Mouse (Mus musculus): ENCODE measurements at regions not wholly inside any gene's neighbourhood (a gene's known extent, or its start where the extent isn't known, plus 50 kb on each side); places are given as distances from the start of the nearest gene placed in this dataset.

DNA sequence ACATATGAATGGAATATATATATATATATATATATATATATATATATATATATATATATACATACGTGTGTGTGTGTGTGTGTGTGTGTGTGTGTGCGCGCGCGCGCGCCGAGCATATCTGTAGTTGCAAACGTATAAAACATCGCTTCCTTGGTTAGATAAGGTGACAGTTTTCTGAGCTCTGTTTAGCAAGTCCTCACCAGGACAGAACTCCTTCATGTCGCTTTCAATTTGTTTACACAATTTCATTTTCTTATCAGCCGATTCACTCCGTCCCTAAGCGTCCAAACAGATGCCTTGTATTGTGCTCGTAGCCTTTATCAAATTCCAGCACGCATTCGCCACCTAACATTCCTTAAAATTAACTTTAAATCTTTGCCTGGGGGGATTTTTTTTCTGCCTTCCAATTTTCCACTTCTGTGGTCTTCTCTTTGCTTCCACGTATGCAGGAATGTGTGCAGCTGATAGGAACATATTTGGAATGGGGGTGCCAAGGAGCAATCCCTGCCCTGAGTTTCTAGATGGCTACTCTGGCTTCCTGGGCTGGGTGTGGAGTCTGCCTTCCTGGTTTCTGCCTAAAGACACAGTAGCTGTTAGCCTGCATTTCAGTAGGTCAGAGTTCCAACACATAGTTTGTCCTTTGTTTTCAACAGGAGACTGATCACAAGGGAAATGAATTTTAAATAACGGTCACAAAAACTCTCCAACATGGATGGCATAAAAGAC is 575.7 kb downstream of the Robo2 start:
- H3K27me3 ChIP-seq, result no peaks in the 10 kb centered on the region
- H3K27ac ChIP-seq (replicated peaks), result no peak overlapping the region
- H3K9ac ChIP-seq, result no peak overlapping the region
- no peaks in the 10 kb centered on the region for H3K36me3 ChIP-seq
- WGBS, result 70% methylated on average over 19 of the region's 19 CpGs
- no peak overlapping the region for H3K4me3 ChIP-seq (replicated peaks)
- H3K4me1 ChIP-seq, result no peaks in the 10 kb centered on the region
- no peak overlapping the region for H3K4me2 ChIP-seq (replicated peaks)
- H3K9me3 ChIP-seq (replicated peaks), result no peaks in the 10 kb centered on the region
- no peak for ATAC-seq (ENCODE audit: insufficient number of reproducible peaks, low FRiP score, low TSS enrichment, low read depth)

- H3K4me2 ChIP-seq (replicated peaks), result no peak overlapping the region
- no peak overlapping the region for H3K4me3 ChIP-seq (replicated peaks)
- no peak overlapping the region for H3K9ac ChIP-seq
- no peaks in the 10 kb centered on the region for H3K9me3 ChIP-seq (replicated peaks)
- no peaks in the 10 kb centered on the region for H3K4me1 ChIP-seq
- ATAC-seq (ENCODE audit: insufficient number of reproducible peaks, low FRiP score, low TSS enrichment, low read depth), result no peak
- H3K27me3 ChIP-seq, result no peaks in the 10 kb centered on the region
- WGBS, result 64% methylated on average over 10 of the region's 10 CpGs
- no peak overlapping the region for H3K27ac ChIP-seq (replicated peaks)
- H3K36me3 ChIP-seq, result no peaks in the 10 kb centered on the region
Observed at GRCm38 (mm10) chr16:73821387-73822338, 590.0 kb downstream of the Robo2 start.

DNA sequence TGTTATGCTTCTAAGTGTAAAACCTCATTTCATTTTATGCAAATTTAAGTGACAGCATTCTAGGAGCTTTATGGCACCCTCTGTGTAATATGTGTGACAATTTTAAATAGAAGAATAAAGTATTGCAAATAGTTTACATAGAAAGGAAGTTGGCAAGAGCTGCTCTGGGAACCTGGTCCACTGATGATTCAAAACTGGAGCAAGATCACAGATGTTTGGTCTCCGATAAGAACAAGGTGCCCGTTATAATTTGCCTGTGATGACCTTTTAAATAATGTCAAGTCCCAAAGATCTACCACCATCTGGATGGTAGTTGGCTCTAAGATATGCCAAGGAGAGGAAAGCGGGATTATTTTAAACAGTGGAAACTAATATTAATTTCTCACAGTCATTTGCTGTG is 607.1 kb downstream of the Robo2 start:
- no peak overlapping the region for H3K9ac ChIP-seq
- H3K4me2 ChIP-seq (replicated peaks), result no peak overlapping the region
- WGBS, result 91% methylated on average over 3 of the region's 3 CpGs
- H3K4me1 ChIP-seq, result no peaks in the 10 kb centered on the region
- no peaks in the 10 kb centered on the region for H3K9me3 ChIP-seq (replicated peaks)
- H3K4me3 ChIP-seq (replicated peaks), result no peak overlapping the region
- H3K27me3 ChIP-seq, result no peaks in the 10 kb centered on the region
- ATAC-seq (ENCODE audit: insufficient number of reproducible peaks, low FRiP score, low TSS enrichment, low read depth), result no peak
- no peak overlapping the region for H3K27ac ChIP-seq (replicated peaks)
- H3K36me3 ChIP-seq, result no peaks in the 10 kb centered on the region

- no peak for ATAC-seq (ENCODE audit: insufficient number of reproducible peaks, low FRiP score, low TSS enrichment, low read depth)
- no peaks in the 10 kb centered on the region for H3K27me3 ChIP-seq
- 74% methylated on average over 6 of the region's 6 CpGs for WGBS
Observed at GRCm38 (mm10) chr16:73796528-73797171, 615.0 kb downstream of the Robo2 start.

DNA sequence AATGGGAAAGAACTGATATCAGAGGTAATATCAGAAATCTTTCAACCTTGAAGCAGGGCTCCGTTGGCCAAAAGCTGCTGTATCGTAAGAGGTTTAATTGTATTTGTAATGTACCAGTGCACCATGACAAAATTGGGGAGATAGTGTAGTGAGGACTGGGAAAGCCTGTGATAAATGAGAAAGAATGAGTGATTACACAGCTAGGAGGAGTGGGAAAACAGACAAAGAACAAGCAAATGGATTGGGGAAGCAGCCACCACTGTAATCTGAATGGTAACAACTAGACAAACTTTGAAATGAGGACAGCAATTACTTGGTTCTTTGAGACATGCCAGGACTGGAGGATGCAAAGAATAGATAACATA is 626.6 kb downstream of the Robo2 start:
- WGBS, result 84% methylated on average over 2 of the region's 2 CpGs
- Histone ChIP-seq H3K27me3 (no peaks in the 10 kb centered on the region), H3K9ac (no peak overlapping the region), H3K4me1 (no peaks in the 10 kb centered on the region), H3K4me3 (replicated peaks) (no peak overlapping the region), H3K36me3 (no peaks in the 10 kb centered on the region), H3K27ac (replicated peaks) (no peak overlapping the region), H3K4me2 (replicated peaks) (no peak overlapping the region), H3K9me3 (replicated peaks) (no peaks in the 10 kb centered on the region)
- ATAC-seq (ENCODE audit: insufficient number of reproducible peaks, low FRiP score, low TSS enrichment, low read depth), result no peak

More at GRCm38 (mm10) chr16:73796528-73797171, 615.0 kb downstream of the Robo2 start:
- H3K27ac ChIP-seq (replicated peaks), result no peak overlapping the region
- H3K9me3 ChIP-seq (replicated peaks), result no peaks in the 10 kb centered on the region
- no peaks in the 10 kb centered on the region for H3K4me1 ChIP-seq
- H3K36me3 ChIP-seq, result no peaks in the 10 kb centered on the region
- H3K4me2 ChIP-seq (replicated peaks), result no peak overlapping the region
- H3K9ac ChIP-seq, result no peak overlapping the region
- no peak overlapping the region for H3K4me3 ChIP-seq (replicated peaks)

- H3K4me1 ChIP-seq, result no peaks in the 10 kb centered on the region
- no peak overlapping the region for H3K4me2 ChIP-seq (replicated peaks)
- H3K36me3 ChIP-seq, result no peaks in the 10 kb centered on the region
- H3K9ac ChIP-seq, result no peak overlapping the region
- 76% methylated on average over 10 of the region's 10 CpGs for WGBS
- no peaks in the 10 kb centered on the region for H3K27me3 ChIP-seq
- no peak overlapping the region for H3K4me3 ChIP-seq (replicated peaks)
- no peaks in the 10 kb centered on the region for H3K9me3 ChIP-seq (replicated peaks)
- no peak overlapping the region for H3K27ac ChIP-seq (replicated peaks)
- ATAC-seq (ENCODE audit: insufficient number of reproducible peaks, low FRiP score, low TSS enrichment, low read depth), result no peak
Observed at GRCm38 (mm10) chr16:73784296-73785073, 627.1 kb downstream of the Robo2 start.

DNA sequence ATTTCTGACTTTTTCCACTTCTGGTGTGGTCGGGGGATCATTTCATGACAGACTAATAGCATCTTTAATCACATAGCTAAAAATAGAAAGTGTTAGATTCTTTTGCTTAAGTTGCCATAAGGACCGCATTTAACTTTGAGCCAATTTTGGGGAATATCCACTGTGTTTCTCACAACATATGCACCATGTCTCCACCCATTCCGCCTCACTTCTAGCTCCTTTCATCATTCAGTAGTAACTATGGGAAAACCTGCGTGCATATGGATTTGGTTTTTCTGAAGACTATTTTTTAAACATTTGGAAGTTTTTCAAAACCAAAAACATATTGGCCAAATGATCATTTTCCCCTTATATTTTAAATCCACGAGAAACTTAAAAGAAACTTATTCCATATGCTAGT is 639.2 kb downstream of the Robo2 start:
- no peak overlapping the region for H3K9ac ChIP-seq
- WGBS, result 40% methylated on average over 5 of the region's 5 CpGs
- no peaks in the 10 kb centered on the region for H3K27me3 ChIP-seq
- ATAC-seq (ENCODE audit: insufficient number of reproducible peaks, low FRiP score, low TSS enrichment, low read depth), result no peak
- H3K4me2 ChIP-seq (replicated peaks), result no peak overlapping the region
- H3K4me3 ChIP-seq (replicated peaks), result no peak overlapping the region
- no peaks in the 10 kb centered on the region for H3K9me3 ChIP-seq (replicated peaks)
- H3K36me3 ChIP-seq, result no peaks in the 10 kb centered on the region
- 0 out of 2 replicates have a peak, but pooled peaks cover 11% of the 10 kb centered on the region for H3K4me1 ChIP-seq
- no peak overlapping the region for H3K27ac ChIP-seq (replicated peaks)

DNA sequence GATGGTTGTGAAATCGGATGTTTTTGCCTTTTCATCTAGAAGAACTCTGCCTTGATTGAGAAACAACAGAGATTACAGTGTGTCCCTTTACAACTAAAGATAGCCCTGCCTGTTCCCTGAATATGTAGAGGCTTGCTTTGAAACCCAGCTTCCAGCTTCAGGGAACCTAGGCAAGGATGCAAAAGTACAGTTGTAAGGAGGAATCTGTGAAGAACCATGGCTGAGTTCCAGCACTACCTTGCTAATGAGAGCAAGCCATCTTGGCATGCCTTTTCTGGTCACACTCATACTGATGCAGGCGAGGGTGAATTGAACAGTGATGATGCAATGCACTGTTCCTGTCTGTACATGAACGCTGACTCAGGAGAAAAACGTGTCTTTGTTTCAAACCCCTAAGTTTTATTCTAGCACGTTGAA is 641.2 kb downstream of the Robo2 start:
- WGBS, result 44% methylated on average over 5 of the region's 5 CpGs

GRCm38 (mm10) chr16:73769729-73770128 is 641.9 kb downstream of the Robo2 start:
- 83% methylated on average over 5 of the region's 5 CpGs for WGBS
- no peak overlapping the region for H3K9ac ChIP-seq
- H3K9me3 ChIP-seq (replicated peaks), result no peaks in the 10 kb centered on the region
- H3K4me1 ChIP-seq, result 0 out of 2 replicates have a peak, but pooled peaks cover 11% of the 10 kb centered on the region
- no peak for ATAC-seq (ENCODE audit: insufficient number of reproducible peaks, low FRiP score, low TSS enrichment, low read depth)
- H3K27ac ChIP-seq (replicated peaks), result no peak overlapping the region
- H3K4me2 ChIP-seq (replicated peaks), result no peak overlapping the region
- H3K36me3 ChIP-seq, result no peaks in the 10 kb centered on the region
- H3K27me3 ChIP-seq, result no peaks in the 10 kb centered on the region
- H3K4me3 ChIP-seq (replicated peaks), result no peak overlapping the region

More for the DNA sequence above, 641.2 kb downstream of the Robo2 start:
- H3K4me2 ChIP-seq (replicated peaks), result no peak overlapping the region
- no peak overlapping the region for H3K4me3 ChIP-seq (replicated peaks)
- no peaks in the 10 kb centered on the region for H3K36me3 ChIP-seq
- no peak for ATAC-seq (ENCODE audit: insufficient number of reproducible peaks, low FRiP score, low TSS enrichment, low read depth)
- no peaks in the 10 kb centered on the region for H3K27me3 ChIP-seq
- H3K4me1 ChIP-seq, result 0 out of 2 replicates have a peak, but pooled peaks cover 11% of the 10 kb centered on the region
- H3K9ac ChIP-seq, result no peak overlapping the region
- 0 out of 2 replicates have a peak overlapping the region, but pooled peaks have one; percentile 28 for H3K27ac ChIP-seq (replicated peaks)
- H3K9me3 ChIP-seq (replicated peaks), result no peaks in the 10 kb centered on the region

DNA sequence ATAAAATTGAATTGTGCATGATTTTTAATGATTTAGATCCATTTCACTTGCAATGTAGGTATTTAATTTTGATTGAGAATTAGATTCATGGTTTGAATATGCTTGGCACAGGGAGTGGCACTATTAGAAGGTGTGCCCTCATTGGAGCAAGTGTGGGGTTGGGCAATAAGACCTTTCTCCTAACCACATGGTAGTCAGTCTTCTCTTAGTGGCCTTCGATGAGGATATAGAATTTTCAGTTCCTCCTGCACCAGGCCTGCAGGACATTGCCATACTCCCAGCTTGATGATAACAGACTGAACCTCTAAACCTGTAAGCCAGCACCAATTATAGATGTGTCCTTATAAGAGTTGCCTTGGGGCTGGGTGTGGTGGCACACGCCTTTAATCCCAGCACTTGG is 642.9 kb downstream of the Robo2 start:
- Histone ChIP-seq H3K36me3 (no peaks in the 10 kb centered on the region), H3K4me1 (0 out of 2 replicates have a peak, but pooled peaks cover 11% of the 10 kb centered on the region), H3K27ac (replicated peaks) (no peak overlapping the region), H3K4me2 (replicated peaks) (no peak overlapping the region), H3K27me3 (no peaks in the 10 kb centered on the region), H3K9ac (no peak overlapping the region), H3K9me3 (replicated peaks) (no peaks in the 10 kb centered on the region), H3K4me3 (replicated peaks) (no peak overlapping the region)
- 91% methylated on average over 2 of the region's 2 CpGs for WGBS
- ATAC-seq (ENCODE audit: insufficient number of reproducible peaks, low FRiP score, low TSS enrichment, low read depth), result no peak
